Mouse (Mus musculus): ENCODE measurements around the gene Dntt. TPM values are rescaled to one million over a fixed set of nuclear protein-coding genes. Genes with fewer than 3 reads are reported as not detected.

Gene Dntt
- polyA plus RNA-seq, 1 experiment from 2014 or later, result not detected

DNA sequence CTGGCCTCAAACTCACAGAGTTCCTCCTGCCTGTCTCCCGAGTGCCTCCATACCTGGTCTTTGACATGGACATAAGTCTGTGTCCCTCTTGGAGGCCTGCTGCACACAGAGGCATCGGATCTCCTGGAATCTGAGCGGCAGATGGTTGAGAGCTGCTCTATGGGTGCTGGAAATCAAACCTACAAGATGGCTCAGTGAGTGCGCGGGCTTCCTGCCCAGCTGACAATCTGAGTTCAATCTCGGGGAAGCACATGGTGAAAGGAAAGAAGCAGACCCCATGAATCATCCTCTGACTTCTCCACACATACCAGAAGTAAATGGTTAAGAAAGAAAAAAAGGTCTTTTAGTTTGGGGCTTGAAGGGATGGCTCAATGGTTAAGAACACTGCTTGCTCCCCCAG is 2.8 kb downstream of the Dntt start:
- no peaks in the 10 kb centered on the region for H3K4me1 ChIP-seq (ENCODE audit: control insufficient read depth, insufficient read depth, low read length)
- ATAC-seq (ENCODE audit: low read depth) (no peak), DNase-seq (ENCODE audit: low spot score) (no peak)
- no peak overlapping the region for H3K4me3 ChIP-seq (ENCODE audit: low read depth, low read length)
- no peak overlapping the region for H3K27ac ChIP-seq (replicated peaks; ENCODE audit: low read depth, low read length)
- H3K36me3 ChIP-seq (ENCODE audit: control insufficient read depth, insufficient read depth, low read length), result no peaks in the 10 kb centered on the region
- H3K4me2 ChIP-seq (ENCODE audit: low read depth, low read length), result no peak overlapping the region
- WGBS, result 85% methylated on average over 6 of the region's 6 CpGs
- H3K9me3 ChIP-seq (ENCODE audit: control insufficient read depth, low read length), result no peaks in the 10 kb centered on the region
- H3K9ac ChIP-seq (ENCODE audit: low read depth, low read length), result no peak overlapping the region
- no peaks in the 10 kb centered on the region for H3K27me3 ChIP-seq (replicated peaks; ENCODE audit: control insufficient read depth, insufficient read depth, low read length)

DNA sequence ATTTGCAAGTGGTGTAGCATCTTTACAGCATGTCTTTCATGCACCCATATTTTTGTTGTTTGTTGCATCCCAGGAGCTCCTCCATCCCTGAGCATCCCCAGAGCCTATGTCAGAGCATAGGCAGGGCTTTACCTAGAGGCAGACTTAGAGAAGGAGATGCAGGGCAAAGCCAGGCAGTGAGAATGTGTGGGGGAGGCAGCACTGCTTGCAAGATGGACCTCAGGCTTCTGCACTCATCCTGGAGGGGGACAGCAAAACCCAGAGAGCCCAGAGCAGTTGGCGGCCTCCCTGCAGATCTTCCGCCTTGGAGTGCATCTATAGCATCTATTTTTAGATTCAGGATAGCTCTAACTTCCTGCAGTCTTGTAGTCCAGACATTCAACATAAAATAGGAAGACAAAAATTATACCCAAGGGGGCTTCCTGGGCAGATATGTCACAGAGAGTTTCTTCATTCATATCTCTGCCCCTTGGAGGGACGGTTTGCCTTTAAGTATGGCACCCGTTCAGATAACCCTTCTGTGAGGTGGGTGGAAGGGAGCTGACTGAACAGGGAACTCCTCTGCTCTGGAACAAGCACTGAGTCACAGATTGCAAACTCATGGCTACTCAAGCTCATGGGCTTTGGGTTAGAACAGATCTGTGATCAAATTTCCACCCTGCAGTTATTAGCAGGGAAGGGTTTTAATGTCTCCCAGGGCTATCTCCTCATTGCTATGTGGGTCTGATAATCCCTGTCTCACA is 6.9 kb downstream of the Dntt start:
- WGBS, result 67% methylated on average over 4 of the region's 4 CpGs
- H3K27ac ChIP-seq (replicated peaks; ENCODE audit: low read depth, low read length), result no peak overlapping the region
- H3K36me3 ChIP-seq (ENCODE audit: control insufficient read depth, insufficient read depth, low read length), result no peaks in the 10 kb centered on the region
- ATAC-seq (ENCODE audit: low read depth) (no peak), DNase-seq (ENCODE audit: low spot score) (no peak)
- H3K9me3 ChIP-seq (ENCODE audit: control insufficient read depth, low read length), result no peaks in the 10 kb centered on the region
- no peak overlapping the region for H3K9ac ChIP-seq (ENCODE audit: low read depth, low read length)
- no peak overlapping the region for H3K4me3 ChIP-seq (ENCODE audit: low read depth, low read length)
- H3K4me1 ChIP-seq (ENCODE audit: control insufficient read depth, insufficient read depth, low read length), result no peaks in the 10 kb centered on the region
- no peaks in the 10 kb centered on the region for H3K27me3 ChIP-seq (replicated peaks; ENCODE audit: control insufficient read depth, insufficient read depth, low read length)
- H3K4me2 ChIP-seq (ENCODE audit: low read depth, low read length), result no peak overlapping the region

DNA sequence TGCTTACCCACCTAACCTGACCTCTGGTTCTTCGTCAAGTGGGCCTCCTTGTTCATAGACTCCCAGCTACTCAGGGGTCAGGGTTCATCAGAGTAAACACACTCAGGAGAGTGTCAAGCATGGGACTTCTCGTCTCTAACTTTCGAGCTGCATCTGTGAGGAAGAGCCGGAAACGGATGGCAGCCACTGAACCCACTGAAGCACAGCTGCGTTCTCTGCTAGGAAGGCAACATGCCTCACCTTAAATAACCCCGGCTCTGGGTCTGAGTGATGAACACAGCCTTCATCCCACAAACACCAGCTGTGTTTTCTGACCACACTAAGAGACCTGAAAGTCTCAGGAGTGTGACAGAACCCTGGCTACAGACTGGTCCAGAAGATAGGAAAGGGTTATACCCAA is 10.0 kb downstream of the Dntt start:
- Histone ChIP-seq H3K4me2 (ENCODE audit: low read depth, low read length) (no peak overlapping the region), H3K9me3 (ENCODE audit: control insufficient read depth, low read length) (no peaks in the 10 kb centered on the region), H3K4me1 (ENCODE audit: control insufficient read depth, insufficient read depth, low read length) (no peaks in the 10 kb centered on the region), H3K27me3 (replicated peaks; ENCODE audit: control insufficient read depth, insufficient read depth, low read length) (no peaks in the 10 kb centered on the region), H3K4me3 (ENCODE audit: low read depth, low read length) (no peak overlapping the region), H3K36me3 (ENCODE audit: control insufficient read depth, insufficient read depth, low read length) (no peaks in the 10 kb centered on the region), H3K9ac (ENCODE audit: low read depth, low read length) (no peak overlapping the region), H3K27ac (replicated peaks; ENCODE audit: low read depth, low read length) (no peak overlapping the region)
- DNase-seq (ENCODE audit: low spot score), result no peak
- no peak for ATAC-seq (ENCODE audit: low read depth)
- WGBS, result 82% methylated on average over 7 of the region's 7 CpGs

DNA sequence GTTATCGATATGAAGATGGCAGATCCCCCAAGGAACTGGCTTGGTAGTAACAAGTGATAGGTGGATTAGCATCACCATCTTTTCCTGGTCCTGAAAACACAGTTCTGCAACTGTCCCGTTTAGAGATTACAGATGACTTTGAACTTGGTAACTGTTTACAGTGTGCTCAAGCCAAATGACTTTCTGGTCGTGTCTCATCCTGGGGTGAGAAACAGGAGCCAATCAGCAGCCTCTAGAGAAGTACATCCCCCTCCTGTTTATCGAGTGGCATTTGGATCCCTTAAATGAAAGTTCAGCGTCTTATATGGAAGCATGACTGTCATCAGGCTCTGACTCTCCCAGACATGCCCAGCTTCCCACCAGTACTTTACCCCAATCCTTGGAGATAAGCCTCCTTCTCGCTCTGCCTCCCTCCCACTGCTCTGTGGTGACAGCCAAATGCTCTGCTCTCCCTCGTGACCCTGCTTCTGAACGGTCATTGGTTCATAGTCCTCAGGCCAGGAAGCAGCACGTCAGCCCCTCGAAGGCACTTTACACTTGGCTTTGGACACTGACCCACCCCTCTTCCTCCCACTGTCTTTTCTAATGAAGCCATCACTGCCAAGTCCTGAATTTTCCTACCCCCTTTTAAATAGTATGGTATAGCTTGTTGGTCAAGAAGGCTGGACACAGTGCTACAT is 16.2 kb downstream of the Dntt start:
- Histone ChIP-seq H3K27me3 (replicated peaks; ENCODE audit: control insufficient read depth, insufficient read depth, low read length) (no peaks in the 10 kb centered on the region), H3K4me2 (ENCODE audit: low read depth, low read length) (no peak overlapping the region), H3K4me1 (ENCODE audit: control insufficient read depth, insufficient read depth, low read length) (no peaks in the 10 kb centered on the region), H3K9ac (ENCODE audit: low read depth, low read length) (no peak overlapping the region), H3K4me3 (ENCODE audit: low read depth, low read length) (no peak overlapping the region), H3K36me3 (ENCODE audit: control insufficient read depth, insufficient read depth, low read length) (no peaks in the 10 kb centered on the region), H3K27ac (replicated peaks; ENCODE audit: low read depth, low read length) (no peak overlapping the region), H3K9me3 (ENCODE audit: control insufficient read depth, low read length) (no peaks in the 10 kb centered on the region)
- 51% methylated on average over 10 of the region's 10 CpGs for WGBS
- ATAC-seq (ENCODE audit: low read depth) (no peak), DNase-seq (ENCODE audit: low spot score) (no peak)

DNA sequence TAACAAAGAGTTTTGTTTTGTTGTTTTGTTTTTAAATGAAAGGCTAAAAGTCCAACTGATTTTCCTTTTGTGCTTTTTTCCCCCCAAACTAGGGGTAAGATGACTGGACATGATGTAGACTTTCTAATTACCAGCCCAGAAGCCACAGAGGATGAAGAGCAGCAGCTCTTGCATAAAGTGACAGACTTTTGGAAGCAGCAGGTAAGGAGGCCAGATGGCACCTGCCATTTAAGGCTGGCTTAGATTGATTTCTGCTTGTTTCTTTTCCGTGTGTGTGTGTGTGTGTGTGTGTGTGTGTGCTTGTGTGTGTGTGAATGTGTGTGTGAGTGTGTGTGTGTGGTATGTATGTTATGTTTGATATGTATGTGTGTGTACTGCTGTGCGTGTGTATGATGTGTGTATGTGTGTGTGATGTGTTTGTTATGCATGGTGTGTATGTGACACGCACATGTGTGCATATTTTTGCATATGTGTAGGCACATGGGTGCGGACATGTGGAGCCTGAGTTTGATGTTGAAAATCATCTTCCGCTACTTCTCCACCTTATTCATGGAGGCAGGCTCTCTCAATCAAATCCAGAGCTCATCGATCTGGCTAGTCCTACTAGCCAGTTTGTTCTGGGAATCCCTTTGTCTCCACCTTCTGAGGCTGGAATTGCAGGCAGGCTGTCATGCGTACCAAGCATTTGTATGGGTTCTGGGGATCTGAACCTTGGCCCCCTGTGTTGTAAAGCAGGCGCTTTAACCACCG is 18.5 kb downstream of the Dntt start:
- Histone ChIP-seq H3K9ac (ENCODE audit: low read depth, low read length) (no peak overlapping the region), H3K27ac (replicated peaks; ENCODE audit: low read depth, low read length) (no peak overlapping the region), H3K27me3 (replicated peaks; ENCODE audit: control insufficient read depth, insufficient read depth, low read length) (no peaks in the 10 kb centered on the region), H3K4me2 (ENCODE audit: low read depth, low read length) (no peak overlapping the region), H3K36me3 (ENCODE audit: control insufficient read depth, insufficient read depth, low read length) (no peaks in the 10 kb centered on the region), H3K4me1 (ENCODE audit: control insufficient read depth, insufficient read depth, low read length) (no peaks in the 10 kb centered on the region), H3K9me3 (ENCODE audit: control insufficient read depth, low read length) (no peaks in the 10 kb centered on the region), H3K4me3 (ENCODE audit: low read depth, low read length) (no peak overlapping the region)
- DNase-seq (ENCODE audit: low spot score), result no peak
- 85% methylated on average over 9 of the region's 9 CpGs for WGBS
- no peak for ATAC-seq (ENCODE audit: low read depth)

DNA sequence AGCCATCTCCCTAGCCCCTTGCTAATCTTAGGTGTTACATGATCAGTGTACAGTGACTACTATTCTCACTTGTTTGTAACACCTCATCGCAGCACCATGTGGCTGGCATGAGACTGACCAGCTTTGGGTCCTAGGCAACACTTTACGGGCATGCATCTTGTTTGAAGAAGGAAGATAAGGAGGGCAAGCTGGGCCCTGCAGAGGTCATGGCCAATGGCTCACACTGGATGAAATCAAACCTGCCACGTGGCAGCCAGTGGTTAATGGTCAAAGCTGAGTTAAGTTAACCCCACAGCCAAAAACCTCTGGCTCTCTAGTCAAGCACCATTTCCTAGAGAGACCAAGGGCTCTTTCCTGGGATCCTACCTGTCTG is 19.1 kb downstream of the Dntt start:
- H3K9me3 ChIP-seq (ENCODE audit: control insufficient read depth, low read length), result no peaks in the 10 kb centered on the region
- no peaks in the 10 kb centered on the region for H3K4me1 ChIP-seq (ENCODE audit: control insufficient read depth, insufficient read depth, low read length)
- H3K4me3 ChIP-seq (ENCODE audit: low read depth, low read length), result no peak overlapping the region
- ATAC-seq (ENCODE audit: low read depth), result no peak
- no peaks in the 10 kb centered on the region for H3K27me3 ChIP-seq (replicated peaks; ENCODE audit: control insufficient read depth, insufficient read depth, low read length)
- 86% methylated on average over 3 of the region's 3 CpGs for WGBS
- no peak overlapping the region for H3K27ac ChIP-seq (replicated peaks; ENCODE audit: low read depth, low read length)
- no peaks in the 10 kb centered on the region for H3K36me3 ChIP-seq (ENCODE audit: control insufficient read depth, insufficient read depth, low read length)
- H3K4me2 ChIP-seq (ENCODE audit: low read depth, low read length), result no peak overlapping the region
- no peak overlapping the region for H3K9ac ChIP-seq (ENCODE audit: low read depth, low read length)
- no peak for DNase-seq (ENCODE audit: low spot score)

DNA sequence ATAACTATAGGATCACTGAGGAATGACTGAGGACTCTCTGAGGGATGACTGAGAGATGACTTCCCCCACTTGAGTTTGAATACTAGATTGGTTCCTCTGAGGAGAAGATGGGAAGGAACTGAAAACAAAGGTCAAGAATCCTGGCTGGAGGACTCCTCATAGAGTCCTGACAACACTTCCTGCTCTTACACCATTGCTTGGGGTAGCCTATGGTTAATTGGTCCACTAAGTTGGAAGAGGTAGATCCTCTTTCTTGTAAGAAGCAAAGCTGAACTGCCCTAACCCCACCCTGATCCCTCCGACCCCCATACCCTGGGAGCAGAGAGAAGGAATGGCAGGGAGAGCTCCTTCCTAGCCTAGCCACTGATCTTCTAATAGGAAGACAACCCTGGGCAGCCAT is 22.6 kb downstream of the Dntt start:
- no peaks in the 10 kb centered on the region for H3K4me1 ChIP-seq (ENCODE audit: control insufficient read depth, insufficient read depth, low read length)
- ATAC-seq (ENCODE audit: low read depth), result no peak
- no peak overlapping the region for H3K9ac ChIP-seq (ENCODE audit: low read depth, low read length)
- no peaks in the 10 kb centered on the region for H3K9me3 ChIP-seq (ENCODE audit: control insufficient read depth, low read length)
- H3K27me3 ChIP-seq (replicated peaks; ENCODE audit: control insufficient read depth, insufficient read depth, low read length), result no peaks in the 10 kb centered on the region
- no peaks in the 10 kb centered on the region for H3K36me3 ChIP-seq (ENCODE audit: control insufficient read depth, insufficient read depth, low read length)
- no peak overlapping the region for H3K4me2 ChIP-seq (ENCODE audit: low read depth, low read length)
- WGBS, result 95% methylated on average over 1 of the region's 1 CpGs
- H3K4me3 ChIP-seq (ENCODE audit: low read depth, low read length), result no peak overlapping the region
- no peak overlapping the region for H3K27ac ChIP-seq (replicated peaks; ENCODE audit: low read depth, low read length)
- no peak for DNase-seq (ENCODE audit: low spot score)

DNA sequence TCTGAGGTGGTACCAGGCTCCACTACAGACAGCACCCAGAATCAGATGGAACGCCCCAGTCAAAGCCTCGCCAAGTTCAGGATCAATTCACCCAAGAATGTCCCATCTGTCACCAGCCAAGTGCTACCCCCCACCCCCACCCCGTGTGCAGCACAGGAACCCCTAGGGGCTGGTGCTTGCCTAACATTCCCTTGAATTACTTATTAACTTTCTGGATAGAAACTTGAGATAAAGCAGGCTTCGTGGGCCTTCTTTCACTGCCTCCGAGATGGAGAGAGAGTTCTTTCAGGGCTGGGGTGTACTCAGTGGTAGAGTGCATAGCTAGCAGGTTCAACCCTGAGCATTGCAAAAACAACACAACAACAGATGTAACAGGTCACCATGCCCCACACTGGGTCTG is 23.2 kb downstream of the Dntt start:
- WGBS, result 67% methylated on average over 5 of the region's 5 CpGs
- Histone ChIP-seq H3K9ac (ENCODE audit: low read depth, low read length) (no peak overlapping the region), H3K27me3 (replicated peaks; ENCODE audit: control insufficient read depth, insufficient read depth, low read length) (no peaks in the 10 kb centered on the region), H3K4me1 (ENCODE audit: control insufficient read depth, insufficient read depth, low read length) (no peaks in the 10 kb centered on the region), H3K27ac (replicated peaks; ENCODE audit: low read depth, low read length) (no peak overlapping the region), H3K4me2 (ENCODE audit: low read depth, low read length) (no peak overlapping the region), H3K4me3 (ENCODE audit: low read depth, low read length) (no peak overlapping the region), H3K9me3 (ENCODE audit: control insufficient read depth, low read length) (no peaks in the 10 kb centered on the region), H3K36me3 (ENCODE audit: control insufficient read depth, insufficient read depth, low read length) (no peaks in the 10 kb centered on the region)
- no peak for DNase-seq (ENCODE audit: low spot score)
- ATAC-seq (ENCODE audit: low read depth), result no peak
